Mouse (Mus musculus) monocyte, adult 5-6 weeks (primary cell): ENCODE results near the gene Sv2b. TPM values are rescaled to one million over a fixed set of nuclear protein-coding genes. Genes with fewer than 3 reads are reported as not detected.

Experiments
- ATAC-seq: fragments of 153-309, 156-312 bp; replicated peaks from 2 replicates; pipeline ENCODE4 v1.8.0; 2017; ENCODE audit warnings: mild to moderate bottlenecking; ENCODE audit not compliant: low TSS enrichment, insufficient number of reproducible peaks, severe bottlenecking, poor library complexity, low FRiP score
- total RNA-seq: library from RNA; stranded (forward); fragments of 200-1000, 200-491, 200-594 nt; gene quantifications from 3 replicates; pipeline ENCODE4 v1.2.3, GENCODE M21; 2017

Gene Sv2b
- total RNA-seq, 1 experiment from 2014 or later: 0.10 TPM

- ATAC-seq: no peak
These were observed 9.8 kb downstream of the Sv2b start for GRCm38 (mm10) chr7:75299245-75299644.

- ATAC-seq: no peak
These were observed 12.4 kb downstream of the Sv2b start for GRCm38 (mm10) chr7:75296688-75297119.

- ATAC-seq: no peak
These were observed 13.7 kb downstream of the Sv2b start for GRCm38 (mm10) chr7:75295228-75295865.

- no peak for ATAC-seq
These were observed 16.8 kb downstream of the Sv2b start for GRCm38 (mm10) chr7:75292246-75292645.

- no peak for ATAC-seq
These were observed 18.5 kb downstream of the Sv2b start for GRCm38 (mm10) chr7:75290554-75290953.

GRCm38 (mm10) chr7:75287237-75287636 is 21.8 kb downstream of the Sv2b start:
- ATAC-seq: no peak

- no peak for ATAC-seq
These were observed 26.1 kb downstream of the Sv2b start for GRCm38 (mm10) chr7:75282951-75283350.

GRCm38 (mm10) chr7:75282080-75282650 is 26.9 kb downstream of the Sv2b start:
- no peak for ATAC-seq

GRCm38 (mm10) chr7:75281106-75281505 is 28.0 kb downstream of the Sv2b start:
- ATAC-seq: no peak

- ATAC-seq: no peak
These were observed 31.2 kb downstream of the Sv2b start for GRCm38 (mm10) chr7:75277847-75278246.

- no peak for ATAC-seq
These were observed 32.3 kb downstream of the Sv2b start for GRCm38 (mm10) chr7:75276739-75277138.

- ATAC-seq: no peak
These were observed 34.5 kb downstream of the Sv2b start for GRCm38 (mm10) chr7:75274518-75274917.

- ATAC-seq: no peak
These were observed 35.4 kb downstream of the Sv2b start for GRCm38 (mm10) chr7:75273633-75274032.

GRCm38 (mm10) chr7:75271921-75272381 is 37.1 kb downstream of the Sv2b start:
- no peak for ATAC-seq

GRCm38 (mm10) chr7:75271306-75271705 is 37.8 kb downstream of the Sv2b start:
- ATAC-seq: no peak

GRCm38 (mm10) chr7:75267236-75267635 is 41.8 kb downstream of the Sv2b start:
- no peak for ATAC-seq

- no peak for ATAC-seq
These were observed 43.8 kb downstream of the Sv2b start for GRCm38 (mm10) chr7:75265241-75265640.

GRCm38 (mm10) chr7:75259945-75260344 is 49.1 kb downstream of the Sv2b start:
- ATAC-seq: no peak

- no peak for ATAC-seq
These were observed 55.3 kb downstream of the Sv2b start for GRCm38 (mm10) chr7:75253611-75254250.
